Mouse (Mus musculus) stomach, postnatal 0 days (tissue): ENCODE data around the gene Itga9.

Experiments used
- CTCF ChIP-seq: IDR thresholded peaks from 2 replicates; pipeline ENCODE4 v1.5.1; 2016; ENCODE audit warnings: antibody characterized with exemption, low read depth, mild to moderate bottlenecking, moderate library complexity
- EP300 ChIP-seq: optimal IDR thresholded peaks from 2 replicates; pipeline ENCODE3; 2016; ENCODE audit warnings: antibody characterized with exemption

- TF ChIP-seq EP300 (no peak), CTCF (no peak)
Observed at GRCm38 (mm10) chr9:118876902-118877301, 270.4 kb downstream of the Itga9 start.
